In the genomic region with DNA sequence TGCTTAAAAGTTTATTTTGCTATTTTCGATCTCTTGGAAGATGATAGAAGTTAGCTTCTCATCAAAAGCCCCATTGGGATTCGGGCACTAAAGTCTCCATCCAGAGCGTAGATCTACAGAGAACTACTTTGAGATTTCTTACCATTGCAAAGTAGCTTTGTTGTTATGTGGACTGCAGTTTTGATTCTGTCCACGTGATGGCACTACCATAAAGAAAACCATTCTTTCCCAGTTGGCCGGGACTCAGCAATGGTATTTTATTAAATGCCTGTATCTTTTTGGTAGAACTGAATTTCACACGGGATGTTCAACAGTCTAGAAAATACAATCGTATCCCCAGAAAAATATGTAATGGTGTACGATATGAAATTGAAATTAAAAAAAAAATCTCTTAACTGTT, we compare ENCODE assay signal across 10 mouse cellular contexts. TPM values are rescaled to one million over a fixed set of nuclear protein-coding genes. Genes with fewer than 3 reads are reported as not detected.
DNase-seq lines count a peak whose midpoint lies in the region; ATAC-seq lines count a peak whose summit lies in the region.
"Had no signal": no experiment of that assay in that cellular context is flagged by ENCODE, and none has a peak within 500 bp of the region (broad histone marks: within the 10 kb centered on the region; RNA-seq: fewer than 3 reads in every experiment).

No protein-coding gene starts in this region.

- H3K4me3 ChIP-seq in midbrain, embryonic 14.5 days (replicated peaks; ENCODE audit: low read depth, low read length), result no peak overlapping the region
- no peak overlapping the region for H3K4me3 ChIP-seq in midbrain, embryonic 15.5 days
- H3K4me3 ChIP-seq in limb, embryonic 10.5 days, result no peak overlapping the region
- H3K4me3 ChIP-seq: megakaryocyte, embryonic 14.5 days had no signal

- H3K36me3 ChIP-seq in midbrain, embryonic 14.5 days (ENCODE audit: control insufficient read depth, insufficient read depth, low read length), result peaks cover 4% of the 10 kb centered on the region; the same call in 1 of the 2 replicates
- no peaks in the 10 kb centered on the region for H3K36me3 ChIP-seq in midbrain, embryonic 15.5 days (replicated peaks)
- H3K36me3 ChIP-seq in limb, embryonic 10.5 days, result 0 out of 2 replicates have a peak, but pooled peaks cover 3% of the 10 kb centered on the region
- H3K36me3 ChIP-seq: G1E had no signal

- H3K27ac ChIP-seq in midbrain, embryonic 14.5 days (replicated peaks; ENCODE audit: low read depth, low read length), result no peak overlapping the region
- H3K27ac ChIP-seq in midbrain, embryonic 15.5 days, result no peak overlapping the region
- H3K27ac ChIP-seq in limb, embryonic 10.5 days, result no peak overlapping the region

- no peak overlapping the region for H3K9ac ChIP-seq in midbrain, embryonic 14.5 days (replicated peaks; ENCODE audit: low read length)
- no peak overlapping the region for H3K9ac ChIP-seq in midbrain, embryonic 15.5 days

- no peak for ATAC-seq in midbrain, embryonic 14.5 days (ENCODE audit: low FRiP score, low TSS enrichment)
- ATAC-seq in midbrain, embryonic 15.5 days (replicated peaks), result no peak

- 20% methylated on average over 8 of the region's 8 CpGs for WGBS in midbrain, embryonic 14.5 days
- WGBS in midbrain, embryonic 15.5 days, result 18% methylated on average over 8 of the region's 8 CpGs
- 29% methylated on average over 8 of the region's 8 CpGs for WGBS in limb, embryonic 10.5 days

- peak; percentile 64 to 75 for DNase-seq in cerebellum, adult 18-20 months
- DNase-seq in cerebellum, adult 11-12 months, result no peak
- peak; percentile 91 for DNase-seq in midbrain, embryonic 14.5 days
- peak; percentile 87 for DNase-seq in brain, adult 2 months (ENCODE audit: low read depth, low spot score)
- peak; percentile 57 for DNase-seq in gastrocnemius, postnatal 10 days
- DNase-seq in limb, embryonic 10.5 days (ENCODE audit: low spot score), result peak; percentile 60
- peak; percentile 85 for DNase-seq in right cerebral cortex, postnatal 10 days (ENCODE audit: low spot score in 2 of 2)

- H3K4me1 ChIP-seq in midbrain, embryonic 14.5 days (ENCODE audit: control insufficient read depth, insufficient read depth, low read length), result peaks cover 4% of the 10 kb centered on the region
- peaks cover 7% of the 10 kb centered on the region; the same call in 1 of the 2 replicates for H3K4me1 ChIP-seq in midbrain, embryonic 15.5 days
- H3K4me1 ChIP-seq in limb, embryonic 10.5 days, result peaks cover 27% of the 10 kb centered on the region

- H3K9me3 ChIP-seq in midbrain, embryonic 14.5 days (ENCODE audit: control insufficient read depth, low read length), result peaks cover 9% of the 10 kb centered on the region; the same call in 1 of the 2 replicates
- no peaks in the 10 kb centered on the region for H3K9me3 ChIP-seq in midbrain, embryonic 15.5 days
- no peaks in the 10 kb centered on the region for H3K9me3 ChIP-seq in limb, embryonic 10.5 days (replicated peaks)
- H3K9me3 ChIP-seq: megakaryocyte, embryonic 14.5 days had no signal

- no peak overlapping the region for H3K4me2 ChIP-seq in midbrain, embryonic 14.5 days (ENCODE audit: low read length)
- H3K4me2 ChIP-seq in midbrain, embryonic 15.5 days, result no peak overlapping the region

- H3K27me3 ChIP-seq in midbrain, embryonic 14.5 days (ENCODE audit: control insufficient read depth, insufficient read depth, low read length), result no peaks in the 10 kb centered on the region
- H3K27me3 ChIP-seq in midbrain, embryonic 15.5 days (replicated peaks), result 0 out of 2 replicates have a peak, but pooled peaks cover 3% of the 10 kb centered on the region
- H3K27me3 ChIP-seq in limb, embryonic 10.5 days (ENCODE audit: low read depth, poor library complexity, severe bottlenecking), result no peaks in the 10 kb centered on the region

RNA-seq across cellular contexts. Expression of a gene that starts 2.6 kb away (rescaled TPM):
- 147 and 196 TPM in 2 replicates for polyA plus RNA-seq in midbrain, embryonic 14.5 days (2014; fragmentation: Nextera tagmentation; extraction: Ambion mirVana)
- polyA plus RNA-seq in midbrain, embryonic 15.5 days (2015; fragmentation: Nextera tagmentation; extraction: Ambion mirVana), result 154 and 173 TPM in 2 replicates
- total RNA-seq in gastrocnemius, postnatal 10 days (2021), result 10 to 100 TPM; 27.6 to 32.2 TPM
- polyA plus RNA-seq in limb, embryonic 10.5 days (2016; fragmentation: Nextera tagmentation; extraction: Ambion mirVana), result 73.9 and 85.7 TPM in 2 replicates
- polyA plus RNA-seq: G1E had no signal

RNA-seq across cellular contexts. Expression of a gene that starts 35.2 kb away (rescaled TPM):
- 0.11 TPM in 1 of 2 replicates, not detected in the other for polyA plus RNA-seq in midbrain, embryonic 14.5 days (2014; fragmentation: Nextera tagmentation; extraction: Ambion mirVana)
- polyA plus RNA-seq in midbrain, embryonic 15.5 days (2015; fragmentation: Nextera tagmentation; extraction: Ambion mirVana), result 0.08 TPM in 1 of 2 replicates, not detected in the other
- total RNA-seq in gastrocnemius, postnatal 10 days (2021), result under 1 TPM in 1 of 2 experiments, not detected in 1; 0.25 TPM
- 0.11 and 0.21 TPM in 2 replicates for polyA plus RNA-seq in limb, embryonic 10.5 days (2016; fragmentation: Nextera tagmentation; extraction: Ambion mirVana)
- polyA plus RNA-seq: G1E had no signal
